Mouse (Mus musculus): ENCODE measurements around the gene Sectm1a. TPM values are rescaled to one million over a fixed set of nuclear protein-coding genes. Genes with fewer than 3 reads are reported as not detected.

The Sectm1a gene
- total RNA-seq, 1 experiment from 2014 or later = not detected

Other genes with a start within 250 kb of the Sectm1a start
- 3.5 and 4.7 TPM in 2 replicates for gene Ccdc57, start 148.3 kb downstream of the Sectm1a start, total RNA-seq (2017)
- 216 and 232 TPM in 2 replicates for gene Slc16a3, start 132.7 kb downstream of the Sectm1a start, total RNA-seq (2017)
- gene Csnk1d, start 89.9 kb downstream of the Sectm1a start, total RNA-seq (2017) = 89.3 and 108 TPM in 2 replicates
- gene Cd7, start 41.8 kb downstream of the Sectm1a start, total RNA-seq (2017) = 5.6 and 6.9 TPM in 2 replicates
- gene Sectm1b, start 17.7 kb downstream of the Sectm1a start, total RNA-seq (2017) = not detected in 2 replicates
- gene Tex19.2, start 37.5 kb upstream of the Sectm1a start, total RNA-seq (2017) = not detected in 2 replicates
- not detected in 2 replicates for gene Tex19.1, start 64.9 kb upstream of the Sectm1a start, total RNA-seq (2017)
- gene Uts2r, start 79.1 kb upstream of the Sectm1a start, total RNA-seq (2017) = not detected in 2 replicates
- gene Hexdc, start 123.2 kb upstream of the Sectm1a start, total RNA-seq (2017) = 11.5 and 17.3 TPM in 2 replicates
- gene Ogfod3, start 123.5 kb upstream of the Sectm1a start, total RNA-seq (2017) = 5.4 and 6.6 TPM in 2 replicates
- gene Cybc1, start 148.1 kb upstream of the Sectm1a start, total RNA-seq (2017) = 116 and 134 TPM in 2 replicates
- gene Narf, start 156.0 kb upstream of the Sectm1a start, total RNA-seq (2017) = 71.0 and 76.1 TPM in 2 replicates
- gene Foxk2, start 178.8 kb upstream of the Sectm1a start, total RNA-seq (2017) = 22.1 and 26.4 TPM in 2 replicates

Data from neutrophil, adult 5-6 weeks (primary cell).